Mouse (Mus musculus) activated CD4-positive, CD25-positive, alpha-beta regulatory T cell, adult 4 months (primary cell): Measurements from ENCODE around the gene Actb. TPM values are rescaled to one million over a fixed set of nuclear protein-coding genes. Genes with fewer than 3 reads are reported as not detected.
A peak's percentile ranks its signal among the peaks of the same experiment; 100 is the strongest.

Source experiments
- ATAC-seq: one replicate; pipeline ENCODE4 v1.8.0; 2017
- polyA plus RNA-seq, 2 experiments: library from polyadenylated mRNA; unstranded; fragments of 100-300 nt; shearing (Covaris generic); gene quantifications; one replicate each; pipeline ENCODE4 v1.2.1; 2017

The Actb gene
- polyA plus RNA-seq, 2 experiments from 2014 or later = 26,186 to 54,151 TPM

- no peak for ATAC-seq
Observed at GRCm38 (mm10) chr5:142921074-142921459, 14.5 kb upstream of the Actb start.

GRCm38 (mm10) chr5:142920311-142921073, 13.9 kb upstream of the Actb start:
- peak; percentile 100 for ATAC-seq

- ATAC-seq = no peak
Observed at GRCm38 (mm10) chr5:142917402-142917801, 10.8 kb upstream of the Actb start.

GRCm38 (mm10) chr5:142916593-142916992, 10.0 kb upstream of the Actb start:
- no peak for ATAC-seq

GRCm38 (mm10) chr5:142915231-142915630, 8.7 kb upstream of the Actb start:
- no peak for ATAC-seq

GRCm38 (mm10) chr5:142912739-142913138, 6.2 kb upstream of the Actb start:
- no peak for ATAC-seq

- no peak for ATAC-seq
Observed at GRCm38 (mm10) chr5:142912320-142912719, 5.8 kb upstream of the Actb start.

GRCm38 (mm10) chr5:142911629-142912028, 5.1 kb upstream of the Actb start:
- ATAC-seq = no peak

- ATAC-seq = peak; percentile 15
Observed at GRCm38 (mm10) chr5:142909576-142910278, 3.2 kb upstream of the Actb start.

- ATAC-seq = no peak
Observed at GRCm38 (mm10) chr5:142908941-142909575, 2.5 kb upstream of the Actb start.

- no peak for ATAC-seq
Observed at GRCm38 (mm10) chr5:142907803-142908559, 1.4 kb upstream of the Actb start.

- no peak for ATAC-seq
Observed at GRCm38 (mm10) chr5:142907048-142907802, 671 bp upstream of the Actb start.

- ATAC-seq = peak; percentile 57
Observed at GRCm38 (mm10) chr5:142905725-142906531, 626 bp downstream of the Actb start.

GRCm38 (mm10) chr5:142905038-142905695, 1.4 kb downstream of the Actb start:
- no peak for ATAC-seq

GRCm38 (mm10) chr5:142904208-142905037, 2.1 kb downstream of the Actb start:
- no peak for ATAC-seq

- ATAC-seq = peak; percentile 13
Observed at GRCm38 (mm10) chr5:142903470-142904207, 2.9 kb downstream of the Actb start.

GRCm38 (mm10) chr5:142902506-142903314, 3.8 kb downstream of the Actb start:
- no peak for ATAC-seq
